Mouse (Mus musculus): ENCODE measurements at regions not wholly inside any gene's neighbourhood (a gene's known extent, or its start where the extent isn't known, plus 50 kb on each side); places are given as distances from the start of the nearest gene placed in this dataset.

- peak; percentile 73 to 83 for DNase-seq
Measured at GRCm38 (mm10) chr17:88256599-88257544, 183.6 kb upstream of the Foxn2 start.

GRCm38 (mm10) chr17:88258361-88258796 lies 182.1 kb upstream of the Foxn2 start:
- peak; percentile 28 to 40 for DNase-seq

- no peak for DNase-seq
Measured at GRCm38 (mm10) chr17:88260176-88260575, 180.3 kb upstream of the Foxn2 start.

- no peak for DNase-seq
Measured at GRCm38 (mm10) chr17:88260826-88261225, 179.7 kb upstream of the Foxn2 start.

- DNase-seq, result no peak
Measured at GRCm38 (mm10) chr17:88261556-88261955, 179.0 kb upstream of the Foxn2 start.

- DNase-seq, result no peak
Measured at GRCm38 (mm10) chr17:88262326-88263187, 178.0 kb upstream of the Foxn2 start.

- DNase-seq, result no peak
Measured at GRCm38 (mm10) chr17:88265291-88265690, 175.2 kb upstream of the Foxn2 start.

GRCm38 (mm10) chr17:88268216-88268615 lies 172.3 kb upstream of the Foxn2 start:
- no peak for DNase-seq

GRCm38 (mm10) chr17:88268802-88269201 lies 171.7 kb upstream of the Foxn2 start:
- DNase-seq, result no peak

GRCm38 (mm10) chr17:88270896-88271295 lies 169.6 kb upstream of the Foxn2 start:
- no peak for DNase-seq

GRCm38 (mm10) chr17:88272161-88272560 lies 168.3 kb upstream of the Foxn2 start:
- DNase-seq, result no peak

GRCm38 (mm10) chr17:88273520-88273919 lies 167.0 kb upstream of the Foxn2 start:
- DNase-seq, result no peak

- DNase-seq, result peak; percentile 44 to 63
Measured at GRCm38 (mm10) chr17:88274003-88274698, 166.4 kb upstream of the Foxn2 start.

GRCm38 (mm10) chr17:88274720-88275433 lies 165.6 kb upstream of the Foxn2 start:
- no peak for DNase-seq

- DNase-seq, result no peak
Measured at GRCm38 (mm10) chr17:88279656-88280055, 160.9 kb upstream of the Foxn2 start.

- no peak for DNase-seq
Measured at GRCm38 (mm10) chr17:88282711-88283110, 157.8 kb upstream of the Foxn2 start.

GRCm38 (mm10) chr17:88284477-88284876 lies 156.0 kb upstream of the Foxn2 start:
- DNase-seq, result no peak

- DNase-seq, result no peak
Measured at GRCm38 (mm10) chr17:88287861-88288260, 152.7 kb upstream of the Foxn2 start.

GRCm38 (mm10) chr17:88297520-88297919 lies 143.0 kb upstream of the Foxn2 start:
- DNase-seq, result no peak

- peak in 1 of 2 experiments; percentile 40 for DNase-seq
Measured at GRCm38 (mm10) chr17:88303991-88304390, 136.5 kb upstream of the Foxn2 start.

- DNase-seq, result no peak
Measured at GRCm38 (mm10) chr17:88305165-88305564, 135.3 kb upstream of the Foxn2 start.

GRCm38 (mm10) chr17:88306325-88306724 lies 134.2 kb upstream of the Foxn2 start:
- no peak for DNase-seq
